Mouse (Mus musculus) neural tube, embryonic 11.5 days (tissue): ENCODE measurements around the gene 1700019A02Rik. TPM values are rescaled to one million over a fixed set of nuclear protein-coding genes. Genes with fewer than 3 reads are reported as not detected.

Experiments used
- ATAC-seq: fragments of 200-750 bp; cut with Nextera tagmentation; 2 replicates; pipeline ENCODE4 v1.8.0; 2017; ENCODE audit warnings: moderate number of reproducible peaks, mild to moderate bottlenecking, moderate TSS enrichment, moderate library complexity; ENCODE audit not compliant: insufficient read depth, low FRiP score, low TSS enrichment
- DNase-seq: peaks from one replicate; pipeline ENCODE4 v3.0.0-alpha.2; 2015; ENCODE audit warnings: low spot score
- H3K27ac ChIP-seq: fragments of 300-500 bp; sonication (generic); 2 replicates; pipeline ENCODE4 v1.5.1; 2014; ENCODE audit warnings: low read depth, mild to moderate bottlenecking, low read length
- H3K27me3 ChIP-seq: fragments of 300-500 bp; sonication (generic); 2 replicates; pipeline ENCODE4 v1.6.1; 2014; ENCODE audit warnings: mild to moderate bottlenecking, low read length, mixed read lengths; ENCODE audit not compliant: control insufficient read depth, insufficient read depth
- H3K36me3 ChIP-seq: fragments of 300-500 bp; sonication (generic); 2 replicates; pipeline ENCODE4 v1.6.1; 2014; ENCODE audit warnings: mild to moderate bottlenecking, low read length, moderate library complexity, mixed read lengths; ENCODE audit not compliant: control insufficient read depth, insufficient read depth
- H3K4me1 ChIP-seq: fragments of 300-500 bp; sonication (generic); 2 replicates; pipeline ENCODE4 v1.6.1; 2014; ENCODE audit warnings: low read length, mixed read lengths; ENCODE audit not compliant: control insufficient read depth, insufficient read depth
- H3K4me2 ChIP-seq: fragments of 300-500 bp; sonication (generic); 2 replicates; pipeline ENCODE4 v1.6.1; 2014; ENCODE audit warnings: low read depth, mild to moderate bottlenecking, moderate library complexity
- H3K4me3 ChIP-seq: fragments of 300-500 bp; sonication (generic); 2 replicates; pipeline ENCODE4 v1.5.1; 2014; ENCODE audit warnings: low read depth, low read length
- H3K9ac ChIP-seq: fragments of 300-500 bp; sonication (generic); 2 replicates; pipeline ENCODE4 v1.6.1; 2014; ENCODE audit warnings: mild to moderate bottlenecking, low read length
- H3K9me3 ChIP-seq: fragments of 300-500 bp; sonication (generic); 2 replicates; pipeline ENCODE4 v1.6.1; 2016; ENCODE audit warnings: low read length; ENCODE audit not compliant: control insufficient read depth
- WGBS: fragments of 180-500 bp; shearing (Covaris S2); extraction: QIAGEN DNeasy Blood & Tissue Kit; methylation state at CpG from one replicate; pipeline ENCODE4 v1.1.7; 2014; 5-methylcytosine and 5-hydroxymethylcytosine counted together
- polyA plus RNA-seq: library from polyadenylated mRNA; unstranded; fragments of >200 nt; fragmentation: Nextera tagmentation; extraction: Ambion mirVana; gene quantifications from 2 replicates; pipeline ENCODE4 v1.2.1, GENCODE M21; 2014

The 1700019A02Rik gene
- polyA plus RNA-seq = not detected in 2 replicates

DNA sequence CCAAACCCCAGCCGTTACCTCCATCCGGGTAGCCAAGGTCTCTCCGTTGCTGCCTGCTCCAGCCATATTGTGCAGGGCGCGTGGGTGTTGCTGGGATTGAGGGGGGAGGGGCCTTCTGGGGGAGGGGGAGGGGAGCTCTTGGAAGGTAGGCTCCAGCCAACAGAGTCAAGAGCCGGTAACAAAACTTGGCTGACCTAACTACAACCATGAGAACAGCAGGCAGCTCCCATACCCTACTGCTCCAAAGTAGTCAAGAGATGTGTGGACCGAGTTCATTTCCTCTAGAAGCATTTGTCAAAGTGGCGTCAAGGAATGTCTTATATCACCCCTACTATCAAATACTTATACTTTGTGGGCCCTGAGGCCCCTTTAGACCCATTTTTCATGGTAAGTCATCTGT lies at the start of gene 1700019A02Rik:
1700019A02Rik (minus strand) TSS at position 101 of the 400 bp plus-strand sequence.
- no peaks in the 10 kb centered on the region for H3K36me3 ChIP-seq
- no peak within 1 kb of the TSS for H3K4me2 ChIP-seq
- H3K9ac ChIP-seq = no peak within 1 kb of the TSS
- no peaks in the 10 kb centered on the region for H3K27me3 ChIP-seq
- no peaks in the 10 kb centered on the region for H3K4me1 ChIP-seq
- ATAC-seq (no peak), DNase-seq (no peak)
- WGBS = 95% methylated on average over 8 of the region's 8 CpGs
- H3K4me3 ChIP-seq = no peak within 1 kb of the TSS
- no peak within 1 kb of the TSS for H3K27ac ChIP-seq
- H3K9me3 ChIP-seq = no peaks in the 10 kb centered on the region

DNA sequence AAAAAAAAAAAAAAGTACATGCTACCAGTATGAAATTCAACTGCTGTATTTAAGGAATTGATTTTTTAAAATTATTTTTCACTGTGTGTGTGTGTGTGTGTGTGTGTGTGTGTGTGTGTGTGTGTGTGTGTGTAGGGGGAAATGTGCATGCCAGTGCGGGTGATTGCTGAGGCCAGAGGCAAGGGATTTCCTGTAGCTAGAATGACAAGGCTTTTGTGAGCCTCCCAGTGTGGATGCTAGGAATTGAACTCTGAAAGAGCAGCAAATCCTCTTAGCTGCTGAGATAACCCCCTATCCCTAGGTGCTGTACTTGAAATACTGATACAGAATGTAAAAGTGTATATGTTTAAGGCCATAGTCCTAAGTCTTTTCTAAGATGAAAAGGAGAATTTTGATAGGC lies 38.6 kb upstream of the 1700019A02Rik start:
- ATAC-seq = no peak
- H3K4me3 ChIP-seq = no peak overlapping the region
- H3K4me2 ChIP-seq = no peak overlapping the region
- H3K27me3 ChIP-seq = no peaks in the 10 kb centered on the region
- H3K27ac ChIP-seq = no peak overlapping the region
- H3K9me3 ChIP-seq = no peaks in the 10 kb centered on the region
- no peaks in the 10 kb centered on the region for H3K36me3 ChIP-seq
- no peak overlapping the region for H3K9ac ChIP-seq
- 94% methylated on average over 1 of the region's 1 CpGs for whole genome bisulfite sequencing
- no peak for DNase-seq
- H3K4me1 ChIP-seq = no peaks in the 10 kb centered on the region

DNA sequence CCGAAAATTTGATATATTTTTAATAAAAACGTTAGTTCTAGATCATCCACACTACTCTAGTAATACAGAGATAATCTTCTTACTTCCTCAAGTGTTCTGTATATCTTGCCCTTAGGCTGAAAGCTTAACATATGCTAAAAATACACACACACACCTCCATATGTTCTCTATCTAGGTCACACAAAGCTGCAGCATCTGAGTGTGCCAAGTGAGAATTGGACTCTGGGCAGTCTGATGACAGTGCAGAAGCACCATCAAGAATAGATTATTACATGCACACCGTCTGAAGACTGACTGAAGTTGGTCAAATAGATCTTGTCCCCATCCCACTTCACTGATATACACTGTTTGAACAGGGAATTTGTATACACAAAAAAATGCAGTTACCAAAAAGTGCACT lies 38.2 kb upstream of the 1700019A02Rik start:
- no peak overlapping the region for H3K27ac ChIP-seq
- H3K9ac ChIP-seq = no peak overlapping the region
- H3K4me3 ChIP-seq = no peak overlapping the region
- WGBS = 87% methylated on average over 3 of the region's 3 CpGs
- H3K4me1 ChIP-seq = no peaks in the 10 kb centered on the region
- no peak for DNase-seq
- H3K36me3 ChIP-seq = no peaks in the 10 kb centered on the region
- ATAC-seq = no peak
- no peaks in the 10 kb centered on the region for H3K27me3 ChIP-seq
- no peak overlapping the region for H3K4me2 ChIP-seq
- H3K9me3 ChIP-seq = no peaks in the 10 kb centered on the region

- WGBS = 79% methylated on average over 1 of the region's 1 CpGs
- Histone ChIP-seq H3K4me3 (no peak overlapping the region), H3K9ac (no peak overlapping the region), H3K27me3 (no peaks in the 10 kb centered on the region), H3K36me3 (no peaks in the 10 kb centered on the region), H3K4me2 (no peak overlapping the region), H3K4me1 (no peaks in the 10 kb centered on the region), H3K27ac (no peak overlapping the region), H3K9me3 (no peaks in the 10 kb centered on the region)
- no peak for ATAC-seq
- DNase-seq = no peak
These were observed 37.3 kb upstream of the 1700019A02Rik start for GRCm38 (mm10) chr1:53224775-53225174.

DNA sequence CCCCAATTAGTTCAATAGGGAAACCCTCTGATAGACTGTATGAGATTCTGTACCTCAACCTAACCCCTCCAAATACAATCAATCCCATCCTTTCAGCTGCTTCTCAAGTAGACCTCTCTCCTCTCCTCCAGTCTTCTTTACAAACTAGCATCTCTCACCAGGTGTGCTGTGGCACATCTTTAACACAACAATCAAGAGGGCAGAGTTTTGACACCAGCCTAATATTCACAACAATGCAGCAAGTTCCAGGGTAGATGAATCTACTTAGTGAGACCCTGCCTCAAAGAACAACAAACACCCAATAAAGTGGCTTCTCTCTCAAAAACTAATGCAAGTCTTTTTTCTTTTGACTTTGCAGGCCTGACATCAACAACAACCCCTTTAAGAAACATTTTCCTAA lies 22.7 kb upstream of the 1700019A02Rik start:
- no peak overlapping the region for H3K9ac ChIP-seq
- no peak for ATAC-seq
- H3K4me2 ChIP-seq = no peak overlapping the region
- no peaks in the 10 kb centered on the region for H3K36me3 ChIP-seq
- no peaks in the 10 kb centered on the region for H3K4me1 ChIP-seq
- no peaks in the 10 kb centered on the region for H3K9me3 ChIP-seq
- no peak for DNase-seq
- no peak overlapping the region for H3K4me3 ChIP-seq
- H3K27ac ChIP-seq = no peak overlapping the region
- H3K27me3 ChIP-seq = no peaks in the 10 kb centered on the region

- Histone ChIP-seq H3K36me3 (no peaks in the 10 kb centered on the region), H3K9ac (no peak overlapping the region), H3K27me3 (no peaks in the 10 kb centered on the region), H3K4me3 (no peak overlapping the region), H3K27ac (no peak overlapping the region), H3K9me3 (no peaks in the 10 kb centered on the region), H3K4me2 (no peak overlapping the region), H3K4me1 (no peaks in the 10 kb centered on the region)
- WGBS = 97% methylated on average over 2 of the region's 2 CpGs
- DNase-seq = no peak
- ATAC-seq = no peak
These were observed 16.5 kb upstream of the 1700019A02Rik start for GRCm38 (mm10) chr1:53203902-53204301.

DNA sequence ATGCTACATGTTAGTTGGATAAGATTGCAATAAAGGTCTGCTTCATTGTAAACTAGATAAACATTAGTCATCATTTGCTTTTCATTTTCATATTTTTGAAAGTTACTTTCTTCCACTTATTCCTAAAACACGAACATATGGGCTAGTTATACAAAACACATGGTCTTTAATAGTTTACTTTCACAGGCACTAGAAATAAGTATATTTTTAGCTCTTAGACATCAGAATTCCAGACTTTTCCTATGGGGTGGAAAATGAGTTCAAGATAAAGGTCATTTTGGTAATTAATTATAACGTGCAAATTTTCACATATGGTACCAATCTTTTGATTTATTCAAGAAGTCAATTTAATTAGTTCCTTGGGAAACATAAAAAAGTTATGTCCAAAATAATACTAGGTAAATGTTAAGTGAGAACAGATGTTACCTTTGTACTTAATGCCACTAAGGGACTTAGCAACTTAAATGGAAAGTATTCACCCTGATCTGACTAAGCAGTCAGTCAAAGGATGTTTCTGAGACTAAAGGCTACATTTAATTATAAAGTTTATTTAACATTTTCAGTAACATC lies 14.3 kb upstream of the 1700019A02Rik start:
- WGBS = 63% methylated on average over 2 of the region's 2 CpGs
- Histone ChIP-seq H3K4me2 (no peak overlapping the region), H3K4me1 (no peaks in the 10 kb centered on the region), H3K9me3 (no peaks in the 10 kb centered on the region), H3K9ac (no peak overlapping the region), H3K36me3 (no peaks in the 10 kb centered on the region), H3K27ac (no peak overlapping the region), H3K4me3 (no peak overlapping the region), H3K27me3 (no peaks in the 10 kb centered on the region)
- no peak for ATAC-seq
- DNase-seq = no peak

GRCm38 (mm10) chr1:53194536-53194935 lies 7.1 kb upstream of the 1700019A02Rik start:
- no peaks in the 10 kb centered on the region for H3K4me1 ChIP-seq
- H3K36me3 ChIP-seq = peaks cover 2% of the 10 kb centered on the region; the same call in 1 of the 2 replicates
- no peaks in the 10 kb centered on the region for H3K9me3 ChIP-seq
- DNase-seq (no peak), ATAC-seq (no peak)
- H3K4me2 ChIP-seq = no peak overlapping the region
- H3K27ac ChIP-seq = no peak overlapping the region
- H3K4me3 ChIP-seq = no peak overlapping the region
- H3K27me3 ChIP-seq = no peaks in the 10 kb centered on the region
- WGBS = 89% methylated on average over 3 of the region's 3 CpGs
- H3K9ac ChIP-seq = no peak overlapping the region

- WGBS = 59% methylated on average over 3 of the region's 3 CpGs
- Histone ChIP-seq H3K9ac (no peak overlapping the region), H3K9me3 (no peaks in the 10 kb centered on the region), H3K27ac (no peak overlapping the region), H3K36me3 (peaks cover 2% of the 10 kb centered on the region; the same call in 1 of the 2 replicates), H3K4me1 (no peaks in the 10 kb centered on the region), H3K4me2 (no peak overlapping the region), H3K27me3 (no peaks in the 10 kb centered on the region), H3K4me3 (no peak overlapping the region)
- no peak for ATAC-seq
- DNase-seq = no peak
These were observed 3.8 kb upstream of the 1700019A02Rik start for GRCm38 (mm10) chr1:53191234-53191633.
